Mouse (Mus musculus) forebrain, embryonic 15.5 days (tissue): Measurements from ENCODE around the gene Rcor1. TPM values are rescaled to one million over a fixed set of nuclear protein-coding genes. Genes with fewer than 3 reads are reported as not detected.
A peak's percentile ranks its signal among the peaks of the same experiment; 100 is the strongest.

Experiments used
- ATAC-seq: fragments of 200-750 bp; cut with Nextera tagmentation; replicated peaks from 2 replicates; pipeline ENCODE4 v1.8.0; 2017; ENCODE audit warnings: mild to moderate bottlenecking, moderate TSS enrichment, moderate library complexity
- H3K27ac ChIP-seq: fragments of 300-500 bp; sonication (generic); replicated peaks from 2 replicates; pipeline ENCODE4 v1.5.1; 2015; ENCODE audit warnings: mild to moderate bottlenecking, inconsistent platforms
- H3K27me3 ChIP-seq: fragments of 300-500 bp; sonication (generic); 2 replicates; pipeline ENCODE4 v1.6.1; 2015; ENCODE audit warnings: inconsistent platforms
- H3K36me3 ChIP-seq: fragments of 300-500 bp; sonication (generic); 2 replicates; pipeline ENCODE4 v1.6.1; 2015; ENCODE audit warnings: mild to moderate bottlenecking, inconsistent platforms
- H3K4me1 ChIP-seq: fragments of 300-500 bp; sonication (generic); 2 replicates; pipeline ENCODE4 v1.6.1; 2015; ENCODE audit warnings: inconsistent platforms
- H3K4me2 ChIP-seq: fragments of 300-500 bp; sonication (generic); replicated peaks from 2 replicates; pipeline ENCODE4 v1.6.1; 2015; ENCODE audit warnings: mild to moderate bottlenecking, inconsistent platforms
- H3K4me3 ChIP-seq: fragments of 300-500 bp; sonication (generic); 2 replicates; pipeline ENCODE4 v1.5.1; 2015; ENCODE audit warnings: mild to moderate bottlenecking, inconsistent platforms
- H3K9ac ChIP-seq: fragments of 300-500 bp; sonication (generic); replicated peaks from 2 replicates; pipeline ENCODE4 v1.6.1; 2015; ENCODE audit warnings: mild to moderate bottlenecking, inconsistent platforms
- H3K9me3 ChIP-seq: fragments of 300-500 bp; sonication (generic); 2 replicates; pipeline ENCODE4 v1.6.1; 2016; ENCODE audit warnings: inconsistent platforms
- WGBS: fragments of 180-500 bp; shearing (Covaris S2); methylation state at CpG from one replicate; pipeline ENCODE4 v1.1.7; 2015; ENCODE audit warnings: mixed read lengths; 5-methylcytosine and 5-hydroxymethylcytosine counted together
- polyA plus RNA-seq: library from polyadenylated mRNA; unstranded; fragments of >200 nt; fragmentation: Nextera tagmentation; extraction: Ambion mirVana; gene quantifications from 2 replicates; pipeline ENCODE4 v1.2.1, GENCODE M21; 2015

Rcor1 gene
- polyA plus RNA-seq, 1 experiment from 2014 or later, result 8.1 TPM

GRCm38 (mm10) chr12:111088186-111088585, 49.0 kb downstream of the Rcor1 start:
- Histone ChIP-seq H3K4me1 (peaks cover 11% of the 10 kb centered on the region), H3K9ac (no peak overlapping the region), H3K9me3 (no peaks in the 10 kb centered on the region), H3K36me3 (peaks cover 9% of the 10 kb centered on the region; the same call in 1 of the 2 replicates), H3K4me2 (no peak overlapping the region), H3K27me3 (no peaks in the 10 kb centered on the region), H3K4me3 (no peak overlapping the region), H3K27ac (no peak overlapping the region)
- peak; percentile 8; the same call in 1 of the 2 replicates for ATAC-seq
- WGBS, result 27% methylated on average over 5 of the region's 5 CpGs

GRCm38 (mm10) chr12:111088731-111089141, 49.6 kb downstream of the Rcor1 start:
- no peaks in the 10 kb centered on the region for H3K9me3 ChIP-seq
- no peak overlapping the region for H3K4me3 ChIP-seq
- no peaks in the 10 kb centered on the region for H3K27me3 ChIP-seq
- no peak for ATAC-seq
- no peak overlapping the region for H3K9ac ChIP-seq
- no peak overlapping the region for H3K4me2 ChIP-seq
- 0 out of 2 replicates have a peak overlapping the region, but pooled peaks have one; percentile 33 for H3K27ac ChIP-seq
- H3K36me3 ChIP-seq, result peaks cover 4% of the 10 kb centered on the region; the same call in 1 of the 2 replicates
- peaks cover 11% of the 10 kb centered on the region for H3K4me1 ChIP-seq
- 47% methylated on average over 3 of the region's 3 CpGs for WGBS

GRCm38 (mm10) chr12:111089145-111089544, 50.0 kb downstream of the Rcor1 start:
- H3K4me2 ChIP-seq, result no peak overlapping the region
- no peak overlapping the region for H3K9ac ChIP-seq
- H3K36me3 ChIP-seq, result peaks cover 3% of the 10 kb centered on the region; the same call in 1 of the 2 replicates
- no peaks in the 10 kb centered on the region for H3K9me3 ChIP-seq
- 78% methylated on average over 7 of the region's 7 CpGs for WGBS
- ATAC-seq, result no peak
- H3K27ac ChIP-seq, result no peak overlapping the region
- no peaks in the 10 kb centered on the region for H3K27me3 ChIP-seq
- H3K4me1 ChIP-seq, result peaks cover 11% of the 10 kb centered on the region
- H3K4me3 ChIP-seq, result no peak overlapping the region

GRCm38 (mm10) chr12:111090801-111091200, 51.6 kb downstream of the Rcor1 start:
- Histone ChIP-seq H3K4me3 (no peak overlapping the region), H3K4me2 (no peak overlapping the region), H3K9ac (no peak overlapping the region), H3K27ac (no peak overlapping the region), H3K4me1 (peaks cover 11% of the 10 kb centered on the region), H3K36me3 (no peaks in the 10 kb centered on the region), H3K9me3 (no peaks in the 10 kb centered on the region), H3K27me3 (no peaks in the 10 kb centered on the region)
- no peak for ATAC-seq

GRCm38 (mm10) chr12:111091981-111092380, 52.8 kb downstream of the Rcor1 start:
- Histone ChIP-seq H3K27ac (no peak overlapping the region), H3K4me3 (no peak overlapping the region), H3K36me3 (0 out of 2 replicates have a peak, but pooled peaks cover 1% of the 10 kb centered on the region), H3K9ac (no peak overlapping the region), H3K9me3 (no peaks in the 10 kb centered on the region), H3K4me1 (peaks cover 11% of the 10 kb centered on the region), H3K27me3 (no peaks in the 10 kb centered on the region), H3K4me2 (no peak overlapping the region)
- 65% methylated on average over 10 of the region's 10 CpGs for WGBS
- ATAC-seq, result no peak

- Histone ChIP-seq H3K27me3 (no peaks in the 10 kb centered on the region), H3K4me1 (peaks cover 3% of the 10 kb centered on the region), H3K4me2 (no peak overlapping the region), H3K9me3 (no peaks in the 10 kb centered on the region), H3K4me3 (no peak overlapping the region), H3K9ac (no peak overlapping the region), H3K27ac (no peak overlapping the region), H3K36me3 (0 out of 2 replicates have a peak, but pooled peaks cover 5% of the 10 kb centered on the region)
- no peak for ATAC-seq
- 91% methylated on average over 5 of the region's 5 CpGs for WGBS
Observed at GRCm38 (mm10) chr12:111094073-111094472, 54.9 kb downstream of the Rcor1 start.

GRCm38 (mm10) chr12:111095086-111095485, 55.9 kb downstream of the Rcor1 start:
- Histone ChIP-seq H3K36me3 (0 out of 2 replicates have a peak, but pooled peaks cover 5% of the 10 kb centered on the region), H3K9ac (no peak overlapping the region), H3K27me3 (no peaks in the 10 kb centered on the region), H3K9me3 (no peaks in the 10 kb centered on the region), H3K4me1 (no peaks in the 10 kb centered on the region), H3K4me2 (no peak overlapping the region), H3K4me3 (no peak overlapping the region), H3K27ac (no peak overlapping the region)
- ATAC-seq, result no peak
- 91% methylated on average over 6 of the region's 6 CpGs for WGBS

GRCm38 (mm10) chr12:111096249-111096648, 57.1 kb downstream of the Rcor1 start:
- Histone ChIP-seq H3K4me3 (no peak overlapping the region), H3K27ac (no peak overlapping the region), H3K9ac (no peak overlapping the region), H3K36me3 (0 out of 2 replicates have a peak, but pooled peaks cover 5% of the 10 kb centered on the region), H3K4me2 (no peak overlapping the region), H3K27me3 (no peaks in the 10 kb centered on the region), H3K4me1 (no peaks in the 10 kb centered on the region), H3K9me3 (no peaks in the 10 kb centered on the region)
- WGBS, result 95% methylated on average over 6 of the region's 6 CpGs
- ATAC-seq, result no peak

GRCm38 (mm10) chr12:111097036-111097435, 57.9 kb downstream of the Rcor1 start:
- Histone ChIP-seq H3K9ac (no peak overlapping the region), H3K36me3 (peaks cover 11% of the 10 kb centered on the region), H3K4me1 (no peaks in the 10 kb centered on the region), H3K9me3 (no peaks in the 10 kb centered on the region), H3K4me2 (no peak overlapping the region), H3K27ac (no peak overlapping the region), H3K27me3 (no peaks in the 10 kb centered on the region), H3K4me3 (no peak overlapping the region)
- no peak for ATAC-seq
- 94% methylated on average over 8 of the region's 8 CpGs for WGBS

GRCm38 (mm10) chr12:111111176-111111575, 72.0 kb downstream of the Rcor1 start:
- Histone ChIP-seq H3K4me3 (no peak overlapping the region), H3K4me1 (no peaks in the 10 kb centered on the region), H3K4me2 (no peak overlapping the region), H3K9ac (no peak overlapping the region), H3K27me3 (no peaks in the 10 kb centered on the region), H3K36me3 (peaks cover 70% of the 10 kb centered on the region), H3K27ac (no peak overlapping the region), H3K9me3 (no peaks in the 10 kb centered on the region)
- WGBS, result 94% methylated on average over 8 of the region's 8 CpGs
- ATAC-seq, result no peak

- no peak overlapping the region for H3K27ac ChIP-seq
- WGBS, result 76% methylated on average over 5 of the region's 5 CpGs
- H3K9ac ChIP-seq, result no peak overlapping the region
- no peaks in the 10 kb centered on the region for H3K9me3 ChIP-seq
- peaks cover 65% of the 10 kb centered on the region for H3K36me3 ChIP-seq
- H3K4me2 ChIP-seq, result no peak overlapping the region
- no peaks in the 10 kb centered on the region for H3K27me3 ChIP-seq
- H3K4me3 ChIP-seq, result no peak overlapping the region
- H3K4me1 ChIP-seq, result no peaks in the 10 kb centered on the region
- no peak for ATAC-seq
Observed at GRCm38 (mm10) chr12:111114593-111114992, 75.4 kb downstream of the Rcor1 start.

- WGBS, result 95% methylated on average over 5 of the region's 5 CpGs
Observed at GRCm38 (mm10) chr12:111119506-111120085, 80.4 kb downstream of the Rcor1 start.

More at GRCm38 (mm10) chr12:111119506-111120085, 80.4 kb downstream of the Rcor1 start:
- H3K4me1 ChIP-seq, result peaks cover 2% of the 10 kb centered on the region; the same call in 1 of the 2 replicates
- peaks cover 23% of the 10 kb centered on the region for H3K36me3 ChIP-seq
- no peak overlapping the region for H3K4me2 ChIP-seq
- H3K27ac ChIP-seq, result no peak overlapping the region
- H3K9ac ChIP-seq, result no peak overlapping the region
- ATAC-seq, result no peak
- H3K4me3 ChIP-seq, result no peak overlapping the region
- H3K9me3 ChIP-seq, result no peaks in the 10 kb centered on the region
- H3K27me3 ChIP-seq, result no peaks in the 10 kb centered on the region
